Mouse (Mus musculus) liver, embryonic 13.5 days (tissue): Measurements from ENCODE around the gene Camta1. TPM values are rescaled to one million over a fixed set of nuclear protein-coding genes. Genes with fewer than 3 reads are reported as not detected.
A peak's percentile ranks its signal among the peaks of the same experiment; 100 is the strongest.

Experiments used
- ATAC-seq: fragments of 200-750 bp; cut with Nextera tagmentation; 2 replicates; pipeline ENCODE4 v1.8.0; 2017; ENCODE audit warnings: low read depth, mild to moderate bottlenecking, moderate number of reproducible peaks, moderate library complexity
- DNase-seq: peaks from one replicate; pipeline ENCODE4 v3.0.0; 2022
- H3K27ac ChIP-seq: fragments of 300-500 bp; sonication (generic); 2 replicates; pipeline ENCODE4 v1.5.1; 2015; ENCODE audit warnings: moderate library complexity, mild to moderate bottlenecking, inconsistent platforms
- H3K27me3 ChIP-seq: fragments of 300-500 bp; sonication (generic); 2 replicates; pipeline ENCODE4 v1.6.1; 2015; ENCODE audit warnings: mild to moderate bottlenecking, inconsistent platforms
- H3K36me3 ChIP-seq: fragments of 300-500 bp; sonication (generic); 2 replicates; pipeline ENCODE4 v1.6.1; 2015; ENCODE audit warnings: mild to moderate bottlenecking, inconsistent platforms
- H3K4me1 ChIP-seq: fragments of 300-500 bp; sonication (generic); replicated peaks from 2 replicates; pipeline ENCODE4 v1.6.1; 2015; ENCODE audit warnings: inconsistent platforms
- H3K4me2 ChIP-seq: fragments of 300-500 bp; sonication (generic); 2 replicates; pipeline ENCODE4 v1.6.1; 2015; ENCODE audit warnings: inconsistent platforms, mild to moderate bottlenecking, moderate library complexity
- H3K4me3 ChIP-seq: fragments of 300-500 bp; sonication (generic); replicated peaks from 2 replicates; pipeline ENCODE4 v1.5.1; 2015; ENCODE audit warnings: mild to moderate bottlenecking, inconsistent platforms
- H3K9ac ChIP-seq: fragments of 300-500 bp; sonication (generic); 2 replicates; pipeline ENCODE4 v1.6.1; 2015; ENCODE audit warnings: mild to moderate bottlenecking, inconsistent platforms
- H3K9me3 ChIP-seq: fragments of 300-500 bp; sonication (generic); replicated peaks from 2 replicates; pipeline ENCODE4 v1.6.1; 2016; ENCODE audit warnings: inconsistent platforms
- WGBS: fragments of 180-500 bp; shearing (Covaris S2); methylation state at CpG from one replicate; pipeline ENCODE4 v1.1.7; 2015; ENCODE audit not compliant: insufficient replicate concordance; 5-methylcytosine and 5-hydroxymethylcytosine counted together
- polyA plus RNA-seq: library from polyadenylated mRNA; unstranded; fragments of >200 nt; fragmentation: Nextera tagmentation; extraction: Ambion mirVana; gene quantifications from 2 replicates; pipeline ENCODE4 v1.2.1, GENCODE M21; 2015

Gene Camta1
- polyA plus RNA-seq, 1 experiment from 2014 or later: 43.6 TPM

GRCm38 (mm10) chr4:151438561-151438960, 423.1 kb downstream of the Camta1 start:
- Histone ChIP-seq H3K27ac (no peak overlapping the region), H3K4me3 (no peak overlapping the region), H3K4me1 (no peaks in the 10 kb centered on the region), H3K4me2 (no peak overlapping the region), H3K9me3 (peaks cover 6% of the 10 kb centered on the region; the same call in 1 of the 2 replicates), H3K9ac (no peak overlapping the region), H3K36me3 (no peaks in the 10 kb centered on the region), H3K27me3 (no peaks in the 10 kb centered on the region)
- no peak for DNase-seq
- no peak for ATAC-seq
- 68% methylated on average over 7 of the region's 7 CpGs for whole genome bisulfite sequencing

DNA sequence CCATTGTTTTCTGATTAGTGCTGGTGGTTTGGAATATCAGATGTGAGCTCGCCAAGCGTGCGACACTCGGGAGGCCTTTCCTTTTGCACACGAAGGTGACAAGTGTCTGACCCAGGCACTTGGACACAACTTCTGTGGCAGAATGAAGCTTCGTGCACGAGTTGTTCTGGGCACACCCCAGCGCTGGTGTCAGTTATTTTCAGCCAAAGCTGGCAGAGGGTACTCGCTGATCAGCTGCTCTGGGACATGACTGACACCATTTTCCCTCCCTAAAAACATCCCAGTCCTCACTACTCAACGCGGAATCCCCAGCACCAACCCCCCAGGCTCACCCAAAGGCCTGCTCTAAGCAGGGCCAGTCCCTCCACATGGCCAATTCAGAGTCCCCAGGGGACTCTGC, 423.8 kb downstream of the Camta1 start:
- Histone ChIP-seq H3K4me1 (no peaks in the 10 kb centered on the region), H3K9me3 (peaks cover 6% of the 10 kb centered on the region; the same call in 1 of the 2 replicates), H3K27me3 (no peaks in the 10 kb centered on the region), H3K9ac (no peak overlapping the region), H3K27ac (no peak overlapping the region), H3K4me2 (no peak overlapping the region), H3K36me3 (no peaks in the 10 kb centered on the region), H3K4me3 (no peak overlapping the region)
- 63% methylated on average over 11 of the region's 11 CpGs for WGBS
- DNase-seq: no peak
- ATAC-seq: no peak

GRCm38 (mm10) chr4:151425133-151425532, 436.5 kb downstream of the Camta1 start:
- Histone ChIP-seq H3K9ac (no peak overlapping the region), H3K9me3 (peaks cover 4% of the 10 kb centered on the region; the same call in 1 of the 2 replicates), H3K4me2 (no peak overlapping the region), H3K4me3 (no peak overlapping the region), H3K27ac (no peak overlapping the region), H3K4me1 (no peaks in the 10 kb centered on the region), H3K36me3 (no peaks in the 10 kb centered on the region), H3K27me3 (no peaks in the 10 kb centered on the region)
- ATAC-seq (no peak), DNase-seq (no peak)
- WGBS: 55% methylated on average over 3 of the region's 3 CpGs

DNA sequence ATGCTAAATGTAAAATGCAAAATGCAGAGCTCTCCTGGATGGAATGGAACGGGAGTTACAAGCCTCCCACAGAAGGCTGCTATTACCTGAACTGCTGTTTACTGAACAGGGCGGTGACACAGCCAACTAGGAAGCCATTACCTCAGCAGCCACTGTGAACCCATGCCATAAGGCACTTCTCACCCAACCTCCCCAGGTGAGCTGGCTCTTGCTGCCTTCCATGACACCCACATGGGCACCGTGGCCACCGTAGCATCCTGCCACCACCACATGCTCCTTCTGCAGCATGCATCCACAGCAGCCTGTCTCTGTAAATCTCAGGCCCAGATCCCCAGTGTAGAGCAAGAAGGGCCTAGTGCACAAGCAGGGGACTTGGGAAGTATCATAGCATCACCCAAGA, 438.8 kb downstream of the Camta1 start:
- WGBS: 72% methylated on average over 4 of the region's 4 CpGs
- no peaks in the 10 kb centered on the region; the same call in 1 of the 2 replicates for H3K4me1 ChIP-seq
- H3K4me2 ChIP-seq: no peak overlapping the region

DNA sequence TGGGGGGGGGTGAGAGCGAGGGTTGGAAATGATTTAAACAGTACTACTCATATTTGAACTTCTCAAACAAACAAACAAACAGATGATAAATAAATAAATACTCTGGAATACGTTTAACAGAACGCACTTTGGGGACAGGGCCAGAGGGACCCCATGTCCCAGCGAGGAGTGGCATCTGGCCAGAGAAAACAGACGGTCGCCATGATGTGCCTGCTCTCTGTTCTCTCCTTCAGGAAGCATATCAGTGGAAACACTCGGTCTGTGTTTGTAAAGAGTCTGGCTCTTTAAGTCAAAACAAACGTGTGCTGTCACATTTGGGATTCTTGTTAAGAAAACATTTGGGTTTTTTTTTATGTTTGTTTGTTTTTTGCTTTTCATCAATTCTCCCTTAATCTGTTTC, 439.3 kb downstream of the Camta1 start:
- H3K4me2 ChIP-seq: no peak overlapping the region
- H3K9ac ChIP-seq: no peak overlapping the region
- H3K36me3 ChIP-seq: no peaks in the 10 kb centered on the region
- ATAC-seq (no peak), DNase-seq (no peak)
- WGBS: 47% methylated on average over 8 of the region's 8 CpGs
- H3K9me3 ChIP-seq: no peaks in the 10 kb centered on the region
- no peaks in the 10 kb centered on the region; the same call in 1 of the 2 replicates for H3K4me1 ChIP-seq
- no peak overlapping the region for H3K27ac ChIP-seq
- no peaks in the 10 kb centered on the region for H3K27me3 ChIP-seq
- no peak overlapping the region for H3K4me3 ChIP-seq

More for the DNA sequence above, 438.8 kb downstream of the Camta1 start:
- Histone ChIP-seq H3K27me3 (no peaks in the 10 kb centered on the region), H3K36me3 (no peaks in the 10 kb centered on the region), H3K9me3 (no peaks in the 10 kb centered on the region), H3K4me3 (no peak overlapping the region), H3K9ac (no peak overlapping the region), H3K27ac (no peak overlapping the region)
- ATAC-seq (no peak), DNase-seq (no peak)

DNA sequence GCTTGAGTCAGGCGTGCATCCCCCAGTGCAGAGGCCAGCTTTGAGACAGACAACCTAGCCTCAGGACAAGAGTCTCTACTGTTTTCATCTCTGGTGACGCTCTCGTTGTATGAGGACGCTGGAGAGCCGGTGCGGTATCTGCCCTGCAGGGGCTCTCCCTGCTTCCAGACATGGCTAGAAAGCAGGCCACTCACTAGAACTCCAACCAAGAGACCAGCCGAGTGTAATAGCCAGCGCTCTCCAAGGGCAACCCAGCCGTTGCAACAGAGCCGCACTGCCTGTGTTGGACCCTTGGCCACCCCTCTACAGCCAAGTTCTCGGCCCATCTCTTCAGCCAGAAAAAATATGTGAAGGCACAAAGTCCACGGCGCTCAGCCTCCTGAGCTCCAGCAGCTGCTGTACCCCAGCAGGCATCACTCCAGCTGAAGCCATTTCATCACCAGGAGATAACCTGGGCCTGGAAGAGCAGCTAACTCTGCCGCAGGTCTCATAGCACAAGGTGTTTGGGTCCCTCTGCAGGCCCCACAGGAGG, 443.3 kb downstream of the Camta1 start:
- H3K4me3 ChIP-seq: no peak overlapping the region
- H3K27ac ChIP-seq: no peak overlapping the region
- no peak overlapping the region for H3K9ac ChIP-seq
- H3K4me1 ChIP-seq: peaks cover 5% of the 10 kb centered on the region; the same call in 1 of the 2 replicates
- no peaks in the 10 kb centered on the region for H3K9me3 ChIP-seq
- no peak for DNase-seq
- WGBS: 67% methylated on average over 14 of the region's 14 CpGs
- no peak for ATAC-seq
- no peaks in the 10 kb centered on the region for H3K27me3 ChIP-seq
- H3K4me2 ChIP-seq: no peak overlapping the region
- H3K36me3 ChIP-seq: no peaks in the 10 kb centered on the region

GRCm38 (mm10) chr4:151415812-151416211, 445.9 kb downstream of the Camta1 start:
- peak overlapping the region; percentile 41; the same call in 1 of the 2 replicates for H3K4me2 ChIP-seq
- H3K27me3 ChIP-seq: no peaks in the 10 kb centered on the region
- no peak for ATAC-seq
- H3K9ac ChIP-seq: no peak overlapping the region
- 67% methylated on average over 4 of the region's 4 CpGs for WGBS
- no peak overlapping the region for H3K4me3 ChIP-seq
- DNase-seq: no peak
- peaks cover 5% of the 10 kb centered on the region; the same call in 1 of the 2 replicates for H3K4me1 ChIP-seq
- no peaks in the 10 kb centered on the region for H3K36me3 ChIP-seq
- H3K27ac ChIP-seq: no peak overlapping the region
- H3K9me3 ChIP-seq: no peaks in the 10 kb centered on the region

GRCm38 (mm10) chr4:151415376-151415775, 446.3 kb downstream of the Camta1 start:
- WGBS: 74% methylated on average over 16 of the region's 16 CpGs
- no peaks in the 10 kb centered on the region for H3K27me3 ChIP-seq
- H3K36me3 ChIP-seq: no peaks in the 10 kb centered on the region
- DNase-seq: no peak
- peaks cover 5% of the 10 kb centered on the region; the same call in 1 of the 2 replicates for H3K4me1 ChIP-seq
- no peak overlapping the region; the same call in 1 of the 2 replicates for H3K9ac ChIP-seq
- no peak overlapping the region; the same call in 1 of the 2 replicates for H3K27ac ChIP-seq
- H3K9me3 ChIP-seq: no peaks in the 10 kb centered on the region
- peak overlapping the region; percentile 41 for H3K4me2 ChIP-seq
- peak overlapping the region; percentile 21; the same call in 1 of the 2 replicates for H3K4me3 ChIP-seq
- 0 out of 2 replicates have a peak, but pooled peaks have one; percentile 11 for ATAC-seq

- H3K27ac ChIP-seq: no peak overlapping the region; the same call in 1 of the 2 replicates
- peaks cover 5% of the 10 kb centered on the region; the same call in 1 of the 2 replicates for H3K4me1 ChIP-seq
- no peak for DNase-seq
- no peak overlapping the region; the same call in 1 of the 2 replicates for H3K9ac ChIP-seq
- H3K36me3 ChIP-seq: no peaks in the 10 kb centered on the region
- no peaks in the 10 kb centered on the region for H3K9me3 ChIP-seq
- WGBS: 52% methylated on average over 7 of the region's 7 CpGs
- H3K4me3 ChIP-seq: peak overlapping the region; percentile 21; the same call in 1 of the 2 replicates
- no peaks in the 10 kb centered on the region for H3K27me3 ChIP-seq
- peak overlapping the region; percentile 41 for H3K4me2 ChIP-seq
- peak; percentile 61; the same call in 1 of the 2 replicates for ATAC-seq
Measured at GRCm38 (mm10) chr4:151414952-151415351, 446.7 kb downstream of the Camta1 start.

GRCm38 (mm10) chr4:151411641-151412061, 450.0 kb downstream of the Camta1 start:
- Histone ChIP-seq H3K4me2 (no peak overlapping the region), H3K4me1 (0 out of 2 replicates have a peak, but pooled peaks cover 5% of the 10 kb centered on the region), H3K9ac (no peak overlapping the region), H3K27me3 (no peaks in the 10 kb centered on the region), H3K27ac (no peak overlapping the region), H3K4me3 (no peak overlapping the region), H3K36me3 (no peaks in the 10 kb centered on the region), H3K9me3 (no peaks in the 10 kb centered on the region)
- no peak for DNase-seq
- WGBS: 43% methylated on average over 14 of the region's 14 CpGs
- no peak for ATAC-seq

DNA sequence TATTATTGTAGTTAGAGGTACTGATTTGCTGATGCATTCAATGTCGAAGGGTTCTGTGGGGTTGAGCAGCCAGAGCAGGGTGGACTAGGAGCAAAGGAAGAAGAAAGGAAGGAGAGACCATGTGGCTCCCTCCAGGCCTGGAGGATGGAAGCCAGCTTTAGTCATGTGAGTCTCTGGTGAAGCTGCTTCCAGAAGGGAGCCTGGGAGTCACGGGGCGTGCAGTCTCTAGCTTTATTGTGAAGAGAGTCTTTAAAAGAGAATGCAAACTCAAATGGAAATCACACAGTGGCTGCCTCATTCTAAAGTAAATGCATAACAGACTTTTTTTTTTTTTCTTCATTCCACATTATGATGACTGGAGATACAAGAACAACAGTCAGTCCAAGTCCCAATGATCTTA, 450.7 kb downstream of the Camta1 start:
- no peaks in the 10 kb centered on the region for H3K27me3 ChIP-seq
- H3K4me1 ChIP-seq: 0 out of 2 replicates have a peak, but pooled peaks cover 5% of the 10 kb centered on the region
- no peaks in the 10 kb centered on the region for H3K36me3 ChIP-seq
- no peak overlapping the region for H3K27ac ChIP-seq
- WGBS: 70% methylated on average over 3 of the region's 3 CpGs
- H3K4me2 ChIP-seq: no peak overlapping the region
- no peak overlapping the region for H3K4me3 ChIP-seq
- ATAC-seq (no peak), DNase-seq (no peak)
- H3K9me3 ChIP-seq: no peaks in the 10 kb centered on the region
- H3K9ac ChIP-seq: no peak overlapping the region

DNA sequence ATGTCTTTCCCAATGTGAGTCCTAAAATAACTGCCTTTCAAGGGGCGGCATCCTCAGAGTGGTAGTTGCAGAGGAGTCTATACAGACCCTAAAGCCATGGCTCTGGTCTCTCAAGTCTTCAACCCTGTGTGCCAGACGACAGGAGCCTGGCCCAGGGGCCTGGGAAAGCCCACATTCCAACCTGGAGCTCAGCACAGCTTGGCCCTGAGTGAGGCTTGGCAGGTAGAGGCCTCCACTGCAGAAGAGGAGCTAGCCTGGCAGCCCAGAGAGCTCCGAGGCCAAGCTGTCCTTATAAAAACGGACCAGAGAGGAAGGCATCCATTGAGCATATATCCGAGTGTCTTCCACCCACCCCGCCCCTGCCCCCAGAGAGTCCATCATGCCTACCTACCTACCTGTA, 452.4 kb downstream of the Camta1 start:
- Histone ChIP-seq H3K4me3 (no peak overlapping the region), H3K36me3 (no peaks in the 10 kb centered on the region), H3K9ac (no peak overlapping the region), H3K27ac (no peak overlapping the region), H3K4me1 (no peaks in the 10 kb centered on the region), H3K27me3 (no peaks in the 10 kb centered on the region), H3K4me2 (no peak overlapping the region), H3K9me3 (no peaks in the 10 kb centered on the region)
- no peak for ATAC-seq
- no peak for DNase-seq
- 55% methylated on average over 6 of the region's 6 CpGs for whole genome bisulfite sequencing
